Mouse (Mus musculus): ENCODE measurements at regions not wholly inside any gene's neighbourhood (a gene's known extent, or its start where the extent isn't known, plus 50 kb on each side); places are given as distances from the start of the nearest gene placed in this dataset.

- Histone ChIP-seq H3K9ac (replicated peaks) (no peak overlapping the region), H3K4me1 (ENCODE audit: insufficient read depth) (no peaks in the 10 kb centered on the region), H3K4me3 (ENCODE audit: low read depth, low read length) (no peak overlapping the region), H3K36me3 (replicated peaks; ENCODE audit: insufficient read depth, low read length) (no peaks in the 10 kb centered on the region), H3K27me3 (ENCODE audit: insufficient read depth, low read length) (no peaks in the 10 kb centered on the region), H3K27ac (ENCODE audit: low read depth) (no peak overlapping the region), H3K4me2 (ENCODE audit: low read depth, low read length) (no peak overlapping the region), H3K9me3 (ENCODE audit: low read length) (no peaks in the 10 kb centered on the region)
- TF ChIP-seq EP300 (IDR thresholded peaks at IDR 0.05; ENCODE audit: low read depth), result no peak
- no peak for TF ChIP-seq CTCF (IDR thresholded peaks at IDR 0.05; ENCODE audit: low read depth)
- 79% methylated on average over 10 of the region's 10 CpGs for WGBS (ENCODE audit: insufficient replicate concordance)
- DNase-seq (no peak), ATAC-seq (no peak)
These were observed 331.2 kb downstream of the Gm45692 start for GRCm38 (mm10) chr8:26450543-26450942.

GRCm38 (mm10) chr8:26452976-26453573 is 333.7 kb downstream of the Gm45692 start:
- Histone ChIP-seq H3K9ac (replicated peaks) (no peak overlapping the region), H3K36me3 (replicated peaks; ENCODE audit: insufficient read depth, low read length) (no peaks in the 10 kb centered on the region), H3K9me3 (ENCODE audit: low read length) (no peaks in the 10 kb centered on the region), H3K27ac (ENCODE audit: low read depth) (no peak overlapping the region), H3K27me3 (ENCODE audit: insufficient read depth, low read length) (no peaks in the 10 kb centered on the region), H3K4me3 (ENCODE audit: low read depth, low read length) (no peak overlapping the region), H3K4me2 (ENCODE audit: low read depth, low read length) (no peak overlapping the region), H3K4me1 (ENCODE audit: insufficient read depth) (no peaks in the 10 kb centered on the region)
- 68% methylated on average over 5 of the region's 5 CpGs for WGBS (ENCODE audit: insufficient replicate concordance)
- ATAC-seq (no peak), DNase-seq (no peak)
- TF ChIP-seq EP300 (IDR thresholded peaks at IDR 0.05; ENCODE audit: low read depth) (no peak), CTCF (IDR thresholded peaks at IDR 0.05; ENCODE audit: low read depth) (no peak)

- 53% methylated on average over 2 of the region's 2 CpGs for WGBS (ENCODE audit: insufficient replicate concordance)
- H3K4me1 ChIP-seq (ENCODE audit: insufficient read depth), result no peaks in the 10 kb centered on the region
- DNase-seq (no peak), ATAC-seq (no peak)
- no peak overlapping the region for H3K4me2 ChIP-seq (ENCODE audit: low read depth, low read length)
- no peaks in the 10 kb centered on the region for H3K36me3 ChIP-seq (replicated peaks; ENCODE audit: insufficient read depth, low read length)
- H3K4me3 ChIP-seq (ENCODE audit: low read depth, low read length), result no peak overlapping the region
- no peak overlapping the region for H3K9ac ChIP-seq (replicated peaks)
- TF ChIP-seq EP300 (IDR thresholded peaks at IDR 0.05; ENCODE audit: low read depth) (no peak), CTCF (IDR thresholded peaks at IDR 0.05; ENCODE audit: low read depth) (no peak)
- H3K27me3 ChIP-seq (ENCODE audit: insufficient read depth, low read length), result no peaks in the 10 kb centered on the region
- no peaks in the 10 kb centered on the region for H3K9me3 ChIP-seq (ENCODE audit: low read length)
- no peak overlapping the region for H3K27ac ChIP-seq (ENCODE audit: low read depth)
These were observed 346.0 kb downstream of the Gm45692 start for GRCm38 (mm10) chr8:26465346-26465745.

- DNase-seq (no peak), ATAC-seq (no peak)
- Histone ChIP-seq H3K9me3 (ENCODE audit: low read length) (no peaks in the 10 kb centered on the region), H3K9ac (replicated peaks) (no peak overlapping the region), H3K4me3 (ENCODE audit: low read depth, low read length) (no peak overlapping the region), H3K27ac (ENCODE audit: low read depth) (no peak overlapping the region), H3K36me3 (replicated peaks; ENCODE audit: insufficient read depth, low read length) (no peaks in the 10 kb centered on the region), H3K4me2 (ENCODE audit: low read depth, low read length) (no peak overlapping the region), H3K27me3 (ENCODE audit: insufficient read depth, low read length) (no peaks in the 10 kb centered on the region), H3K4me1 (ENCODE audit: insufficient read depth) (no peaks in the 10 kb centered on the region)
- WGBS (ENCODE audit: insufficient replicate concordance), result 65% methylated on average over 2 of the region's 2 CpGs
- TF ChIP-seq CTCF (IDR thresholded peaks at IDR 0.05; ENCODE audit: low read depth), result peak; percentile 27
- no peak for TF ChIP-seq EP300 (IDR thresholded peaks at IDR 0.05; ENCODE audit: low read depth)
These were observed 349.1 kb downstream of the Gm45692 start for GRCm38 (mm10) chr8:26468441-26468840.

GRCm38 (mm10) chr8:26469705-26470104 is 350.4 kb downstream of the Gm45692 start:
- H3K27ac ChIP-seq (ENCODE audit: low read depth), result no peak overlapping the region
- no peak overlapping the region for H3K4me2 ChIP-seq (ENCODE audit: low read depth, low read length)
- DNase-seq (no peak), ATAC-seq (no peak)
- no peak overlapping the region for H3K9ac ChIP-seq (replicated peaks)
- no peak for TF ChIP-seq CTCF (IDR thresholded peaks at IDR 0.05; ENCODE audit: low read depth)
- no peak for TF ChIP-seq EP300 (IDR thresholded peaks at IDR 0.05; ENCODE audit: low read depth)
- H3K4me1 ChIP-seq (ENCODE audit: insufficient read depth), result no peaks in the 10 kb centered on the region
- H3K9me3 ChIP-seq (ENCODE audit: low read length), result no peaks in the 10 kb centered on the region
- H3K27me3 ChIP-seq (ENCODE audit: insufficient read depth, low read length), result no peaks in the 10 kb centered on the region
- H3K36me3 ChIP-seq (replicated peaks; ENCODE audit: insufficient read depth, low read length), result no peaks in the 10 kb centered on the region
- H3K4me3 ChIP-seq (ENCODE audit: low read depth, low read length), result no peak overlapping the region
- 50% methylated on average over 6 of the region's 6 CpGs for WGBS (ENCODE audit: insufficient replicate concordance)

- WGBS (ENCODE audit: insufficient replicate concordance), result 48% methylated on average over 12 of the region's 12 CpGs
- ATAC-seq (no peak), DNase-seq (no peak)
- no peak for TF ChIP-seq CTCF (IDR thresholded peaks at IDR 0.05; ENCODE audit: low read depth)
- no peak for TF ChIP-seq EP300 (IDR thresholded peaks at IDR 0.05; ENCODE audit: low read depth)
- Histone ChIP-seq H3K36me3 (replicated peaks; ENCODE audit: insufficient read depth, low read length) (no peaks in the 10 kb centered on the region), H3K27ac (ENCODE audit: low read depth) (no peak overlapping the region), H3K9me3 (ENCODE audit: low read length) (no peaks in the 10 kb centered on the region), H3K27me3 (ENCODE audit: insufficient read depth, low read length) (no peaks in the 10 kb centered on the region), H3K4me3 (ENCODE audit: low read depth, low read length) (no peak overlapping the region), H3K4me1 (ENCODE audit: insufficient read depth) (no peaks in the 10 kb centered on the region), H3K9ac (replicated peaks) (no peak overlapping the region), H3K4me2 (ENCODE audit: low read depth, low read length) (no peak overlapping the region)
These were observed 352.6 kb downstream of the Gm45692 start for GRCm38 (mm10) chr8:26471811-26472550.
